Mouse (Mus musculus): Measurements from ENCODE around the gene Ipmk. TPM values are rescaled to one million over a fixed set of nuclear protein-coding genes. Genes with fewer than 3 reads are reported as not detected.

Ipmk gene
- polyA plus RNA-seq, 1 experiment from 2014 or later = 32.4 TPM

DNA sequence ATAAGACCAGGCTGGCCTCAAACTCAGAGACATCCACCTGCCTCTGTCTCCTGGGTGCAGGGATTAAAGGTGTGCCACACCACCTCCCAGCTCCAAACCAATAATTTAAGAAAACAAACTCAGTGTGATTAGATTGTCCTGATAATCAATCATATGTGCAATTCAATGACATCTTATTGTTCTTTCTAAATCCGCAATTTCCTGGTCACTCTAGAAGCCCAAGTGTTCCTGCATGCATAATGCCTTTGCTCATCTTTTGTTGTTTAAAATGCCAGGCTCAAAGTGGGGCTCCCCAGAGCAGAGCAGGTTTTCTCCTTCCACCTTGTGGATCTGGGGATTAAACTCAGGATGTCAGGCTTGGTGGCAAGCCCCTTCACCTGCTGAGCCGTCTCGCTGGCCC lies 37.3 kb upstream of the Ipmk start:
- TF ChIP-seq CTCF (IDR thresholded peaks at IDR 0.05; ENCODE audit: low read depth) = no peak
- WGBS = 46% methylated on average over 3 of the region's 3 CpGs

DNA sequence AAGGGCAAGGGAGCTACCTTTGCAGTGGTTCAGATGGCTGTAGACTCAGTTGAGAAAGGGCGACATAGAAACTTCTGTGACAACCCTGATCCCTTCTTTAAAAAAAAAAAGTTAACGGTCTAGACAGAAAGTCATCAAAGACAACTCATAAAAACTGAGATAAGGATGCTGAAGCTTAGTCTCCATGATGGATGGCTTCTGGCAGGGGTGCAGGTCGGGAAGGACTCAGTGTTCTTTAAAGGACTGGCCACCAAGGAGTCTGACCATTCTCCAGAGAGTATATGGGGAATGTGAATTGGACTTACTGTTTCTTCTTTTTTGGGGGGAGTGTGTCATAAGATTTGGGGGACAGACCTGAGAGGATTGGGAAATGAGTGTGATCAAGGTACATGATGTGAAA lies 33.0 kb upstream of the Ipmk start:
- no peaks in the 10 kb centered on the region for H3K27me3 ChIP-seq (replicated peaks; ENCODE audit: control insufficient read depth, insufficient read depth, low read length)
- no peak overlapping the region for H3K9ac ChIP-seq (ENCODE audit: low read depth, low read length)
- TF ChIP-seq CTCF (IDR thresholded peaks at IDR 0.05; ENCODE audit: low read depth) = no peak
- no peak overlapping the region for H3K27ac ChIP-seq (ENCODE audit: low read depth, low read length)
- 47% methylated on average over 3 of the region's 3 CpGs for WGBS
- ATAC-seq = no peak
- no peaks in the 10 kb centered on the region for H3K9me3 ChIP-seq (ENCODE audit: control insufficient read depth)
- H3K36me3 ChIP-seq (ENCODE audit: control insufficient read depth, insufficient read depth) = no peaks in the 10 kb centered on the region
- H3K4me1 ChIP-seq (replicated peaks; ENCODE audit: control insufficient read depth, insufficient read depth, low read length) = no peaks in the 10 kb centered on the region
- no peak overlapping the region for H3K4me2 ChIP-seq (replicated peaks; ENCODE audit: low read depth)
- H3K4me3 ChIP-seq (ENCODE audit: low read depth, low read length) = no peak overlapping the region

More for the DNA sequence above, 37.3 kb upstream of the Ipmk start:
- no peak overlapping the region for H3K4me2 ChIP-seq (replicated peaks; ENCODE audit: low read depth)
- H3K9ac ChIP-seq (ENCODE audit: low read depth, low read length) = no peak overlapping the region
- H3K4me1 ChIP-seq (replicated peaks; ENCODE audit: control insufficient read depth, insufficient read depth, low read length) = no peaks in the 10 kb centered on the region
- no peak for ATAC-seq
- no peaks in the 10 kb centered on the region for H3K36me3 ChIP-seq (ENCODE audit: control insufficient read depth, insufficient read depth)
- H3K9me3 ChIP-seq (ENCODE audit: control insufficient read depth) = no peaks in the 10 kb centered on the region
- H3K27ac ChIP-seq (ENCODE audit: low read depth, low read length) = no peak overlapping the region
- no peak overlapping the region for H3K4me3 ChIP-seq (ENCODE audit: low read depth, low read length)
- H3K27me3 ChIP-seq (replicated peaks; ENCODE audit: control insufficient read depth, insufficient read depth, low read length) = no peaks in the 10 kb centered on the region

DNA sequence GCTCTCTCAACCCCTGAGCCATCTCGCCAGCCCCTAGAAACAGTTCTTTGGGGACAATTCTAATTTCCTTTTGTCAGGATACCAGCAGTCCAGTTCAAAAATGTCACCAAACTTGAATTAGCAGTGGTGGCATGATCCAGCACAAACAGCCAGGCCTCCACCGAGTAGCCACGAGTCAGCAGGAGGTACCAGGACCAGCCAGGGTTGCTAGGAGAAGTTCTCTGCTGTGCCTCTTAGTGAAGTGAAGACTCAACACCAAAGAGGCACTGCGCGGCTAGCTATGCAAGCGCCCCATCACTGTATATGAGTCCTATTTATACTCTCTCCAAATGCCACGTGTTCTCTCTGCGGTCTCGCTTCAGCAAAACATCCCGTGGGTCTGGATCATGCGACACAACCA lies 31.5 kb upstream of the Ipmk start:
- Histone ChIP-seq H3K27ac (ENCODE audit: low read depth, low read length) (no peak overlapping the region), H3K27me3 (replicated peaks; ENCODE audit: control insufficient read depth, insufficient read depth, low read length) (no peaks in the 10 kb centered on the region), H3K9me3 (ENCODE audit: control insufficient read depth) (no peaks in the 10 kb centered on the region), H3K4me1 (replicated peaks; ENCODE audit: control insufficient read depth, insufficient read depth, low read length) (no peaks in the 10 kb centered on the region), H3K36me3 (ENCODE audit: control insufficient read depth, insufficient read depth) (no peaks in the 10 kb centered on the region), H3K4me3 (ENCODE audit: low read depth, low read length) (no peak overlapping the region), H3K9ac (ENCODE audit: low read depth, low read length) (no peak overlapping the region), H3K4me2 (replicated peaks; ENCODE audit: low read depth) (no peak overlapping the region)
- ATAC-seq = no peak
- 72% methylated on average over 11 of the region's 11 CpGs for WGBS
- TF ChIP-seq CTCF (IDR thresholded peaks at IDR 0.05; ENCODE audit: low read depth) = no peak

DNA sequence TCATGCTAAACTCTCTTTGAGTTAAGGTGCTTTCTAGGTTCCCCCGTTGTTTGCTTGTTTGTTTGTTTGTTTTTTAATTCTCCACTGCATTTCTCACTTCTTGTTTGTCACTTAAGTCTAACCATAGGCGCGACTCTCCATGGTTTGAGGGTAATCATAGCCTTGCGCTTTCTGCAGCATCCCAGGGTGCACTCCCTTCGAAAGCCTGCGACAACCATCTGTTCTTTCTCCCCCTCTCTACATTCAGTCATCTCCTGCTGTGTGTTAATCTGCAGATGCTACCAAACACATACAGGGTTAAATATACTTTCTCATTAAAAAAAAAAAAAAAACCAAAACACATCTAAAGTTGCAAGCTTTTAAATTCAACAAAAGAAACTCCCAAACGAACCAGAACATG lies 31.1 kb upstream of the Ipmk start:
- TF ChIP-seq CTCF (IDR thresholded peaks at IDR 0.05; ENCODE audit: low read depth) = no peak
- ATAC-seq = no peak
- Histone ChIP-seq H3K9ac (ENCODE audit: low read depth, low read length) (no peak overlapping the region), H3K4me2 (replicated peaks; ENCODE audit: low read depth) (no peak overlapping the region), H3K4me1 (replicated peaks; ENCODE audit: control insufficient read depth, insufficient read depth, low read length) (no peaks in the 10 kb centered on the region), H3K9me3 (ENCODE audit: control insufficient read depth) (no peaks in the 10 kb centered on the region), H3K27me3 (replicated peaks; ENCODE audit: control insufficient read depth, insufficient read depth, low read length) (no peaks in the 10 kb centered on the region), H3K27ac (ENCODE audit: low read depth, low read length) (no peak overlapping the region), H3K4me3 (ENCODE audit: low read depth, low read length) (no peak overlapping the region), H3K36me3 (ENCODE audit: control insufficient read depth, insufficient read depth) (no peaks in the 10 kb centered on the region)
- WGBS = 65% methylated on average over 7 of the region's 7 CpGs

DNA sequence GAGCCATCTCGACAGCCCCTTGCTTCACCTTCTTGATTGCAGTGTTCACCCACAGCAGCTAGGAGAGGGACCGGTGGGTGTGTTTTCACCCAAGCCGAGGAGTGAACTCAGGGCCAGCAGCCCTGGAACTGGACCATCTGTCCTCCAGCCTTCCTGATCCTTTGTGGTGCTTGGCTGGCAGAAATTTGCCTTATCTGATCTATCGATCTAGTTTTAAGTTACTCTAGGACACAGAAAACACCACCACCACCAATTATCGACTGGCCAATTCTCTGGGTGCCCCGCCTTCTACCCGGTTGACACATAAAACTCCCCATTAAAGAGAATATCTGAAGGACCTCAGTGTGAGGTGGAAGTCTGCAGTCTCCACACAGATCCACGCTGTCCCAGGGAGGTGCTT lies 23.9 kb upstream of the Ipmk start:
- H3K36me3 ChIP-seq (ENCODE audit: control insufficient read depth, insufficient read depth) = no peaks in the 10 kb centered on the region
- H3K4me2 ChIP-seq (replicated peaks; ENCODE audit: low read depth) = no peak overlapping the region
- H3K9ac ChIP-seq (ENCODE audit: low read depth, low read length) = no peak overlapping the region
- TF ChIP-seq CTCF (IDR thresholded peaks at IDR 0.05; ENCODE audit: low read depth) = no peak
- H3K4me1 ChIP-seq (replicated peaks; ENCODE audit: control insufficient read depth, insufficient read depth, low read length) = no peaks in the 10 kb centered on the region
- H3K27ac ChIP-seq (ENCODE audit: low read depth, low read length) = no peak overlapping the region
- ATAC-seq = no peak
- H3K4me3 ChIP-seq (ENCODE audit: low read depth, low read length) = no peak overlapping the region
- 81% methylated on average over 8 of the region's 8 CpGs for WGBS
- no peaks in the 10 kb centered on the region for H3K9me3 ChIP-seq (ENCODE audit: control insufficient read depth)
- no peaks in the 10 kb centered on the region for H3K27me3 ChIP-seq (replicated peaks; ENCODE audit: control insufficient read depth, insufficient read depth, low read length)

DNA sequence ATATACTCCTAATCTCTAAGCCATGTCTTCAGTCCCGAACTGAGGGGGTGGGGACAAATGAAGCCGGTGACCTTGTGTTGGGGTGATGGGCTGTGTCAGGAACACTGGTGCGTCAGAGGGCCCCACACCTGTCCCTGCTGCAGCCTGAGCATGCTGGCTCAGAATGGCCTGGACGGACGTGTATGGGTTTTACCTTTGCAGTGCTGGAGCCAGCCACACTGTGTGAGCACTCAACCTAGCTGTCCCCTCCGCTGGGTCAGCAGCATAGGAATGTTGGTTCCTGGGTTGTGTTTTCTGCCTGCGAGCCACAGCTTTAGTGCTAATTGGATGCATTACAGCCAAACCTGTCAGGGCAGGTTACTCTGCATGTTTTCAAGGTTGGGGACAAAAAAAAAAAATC lies 21.4 kb upstream of the Ipmk start:
- H3K9ac ChIP-seq (ENCODE audit: low read depth, low read length) = no peak overlapping the region
- 74% methylated on average over 7 of the region's 7 CpGs for WGBS
- TF ChIP-seq CTCF (IDR thresholded peaks at IDR 0.05; ENCODE audit: low read depth) = no peak
- no peaks in the 10 kb centered on the region for H3K4me1 ChIP-seq (replicated peaks; ENCODE audit: control insufficient read depth, insufficient read depth, low read length)
- H3K9me3 ChIP-seq (ENCODE audit: control insufficient read depth) = no peaks in the 10 kb centered on the region
- no peak for ATAC-seq
- H3K4me3 ChIP-seq (ENCODE audit: low read depth, low read length) = no peak overlapping the region
- H3K36me3 ChIP-seq (ENCODE audit: control insufficient read depth, insufficient read depth) = peaks cover 18% of the 10 kb centered on the region
- no peak overlapping the region for H3K4me2 ChIP-seq (replicated peaks; ENCODE audit: low read depth)
- H3K27me3 ChIP-seq (replicated peaks; ENCODE audit: control insufficient read depth, insufficient read depth, low read length) = no peaks in the 10 kb centered on the region
- no peak overlapping the region for H3K27ac ChIP-seq (ENCODE audit: low read depth, low read length)

DNA sequence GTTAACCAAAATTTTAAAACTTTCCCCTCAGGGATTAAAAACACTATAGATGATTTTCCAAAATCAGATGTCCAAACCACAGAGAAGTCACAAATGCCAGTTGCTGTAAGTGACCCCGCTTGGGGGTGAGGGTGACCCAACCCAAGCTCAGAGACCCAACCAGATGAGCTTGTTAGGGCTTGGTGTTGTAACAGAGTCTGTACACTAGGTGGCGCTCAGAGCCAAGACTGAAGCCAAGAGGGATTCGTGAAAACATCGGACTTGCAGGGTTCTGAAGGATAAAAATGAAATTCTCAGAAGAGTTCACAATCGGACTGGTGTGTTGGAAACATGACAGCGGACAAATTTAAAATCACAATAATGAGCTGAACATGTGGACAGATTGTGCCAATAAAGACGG lies 20.8 kb upstream of the Ipmk start:
- peaks cover 19% of the 10 kb centered on the region for H3K36me3 ChIP-seq (ENCODE audit: control insufficient read depth, insufficient read depth)
- WGBS = 14% methylated on average over 7 of the region's 7 CpGs
- no peak overlapping the region for H3K27ac ChIP-seq (ENCODE audit: low read depth, low read length)
- no peak overlapping the region for H3K9ac ChIP-seq (ENCODE audit: low read depth, low read length)
- no peak for ATAC-seq
- peak; percentile 98 for TF ChIP-seq CTCF (IDR thresholded peaks at IDR 0.05; ENCODE audit: low read depth)
- no peaks in the 10 kb centered on the region for H3K27me3 ChIP-seq (replicated peaks; ENCODE audit: control insufficient read depth, insufficient read depth, low read length)
- no peaks in the 10 kb centered on the region for H3K9me3 ChIP-seq (ENCODE audit: control insufficient read depth)
- no peak overlapping the region for H3K4me2 ChIP-seq (replicated peaks; ENCODE audit: low read depth)
- H3K4me1 ChIP-seq (replicated peaks; ENCODE audit: control insufficient read depth, insufficient read depth, low read length) = no peaks in the 10 kb centered on the region
- no peak overlapping the region for H3K4me3 ChIP-seq (ENCODE audit: low read depth, low read length)

All from intestine, postnatal 0 days (tissue).